Mouse (Mus musculus) urinary bladder, adult 2 months (tissue): Measurements from ENCODE around the gene Pdyn. TPM values are rescaled to one million over a fixed set of nuclear protein-coding genes. Genes with fewer than 3 reads are reported as not detected.

Source experiments
- DNase-seq: peaks from one replicate; pipeline ENCODE4 v3.0.0; 2022; ENCODE audit warnings: low spot score
- polyA plus RNA-seq: library from polyadenylated mRNA; depleted of rRNA; stranded (reverse); fragments of >200 nt; gene quantifications from 2 replicates; pipeline ENCODE4 v1.2.3, GENCODE M21; 2012; rRNA removed

Gene Pdyn
- polyA plus RNA-seq, 1 experiment, result not detected

DNA sequence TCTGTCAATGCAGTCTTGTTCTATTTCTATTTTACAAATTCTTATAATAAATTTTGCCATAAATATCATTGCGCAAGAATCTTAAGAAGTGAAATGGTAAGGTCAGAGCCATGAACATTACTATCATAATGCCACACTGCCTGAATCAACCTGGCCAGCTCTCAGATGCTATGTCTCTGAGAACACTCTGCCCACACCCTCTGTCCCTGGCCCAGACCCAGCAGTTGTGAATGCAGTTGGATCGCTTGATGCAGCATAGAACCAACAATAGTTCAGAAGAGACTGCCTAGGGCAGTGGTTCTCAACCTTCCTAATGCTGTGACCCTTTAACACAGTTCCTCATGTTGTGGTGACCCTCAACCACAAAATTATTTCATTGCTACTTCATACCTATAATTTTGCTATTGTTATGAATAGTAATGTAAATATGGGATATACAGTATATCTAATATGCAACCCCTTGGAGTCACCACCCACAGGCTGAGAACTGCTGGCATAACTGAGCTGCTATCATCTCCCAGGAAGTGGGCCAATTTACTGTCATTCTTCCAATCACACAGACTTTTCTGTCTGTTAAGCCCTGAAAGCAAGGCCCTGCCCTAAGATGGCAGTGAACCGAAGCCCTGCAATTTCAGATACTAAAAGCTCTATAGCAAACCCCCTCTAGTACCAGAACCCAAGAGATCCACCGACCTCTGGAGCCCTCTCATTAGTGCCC, 45.3 kb downstream of the Pdyn start:
- DNase-seq, result no peak

DNA sequence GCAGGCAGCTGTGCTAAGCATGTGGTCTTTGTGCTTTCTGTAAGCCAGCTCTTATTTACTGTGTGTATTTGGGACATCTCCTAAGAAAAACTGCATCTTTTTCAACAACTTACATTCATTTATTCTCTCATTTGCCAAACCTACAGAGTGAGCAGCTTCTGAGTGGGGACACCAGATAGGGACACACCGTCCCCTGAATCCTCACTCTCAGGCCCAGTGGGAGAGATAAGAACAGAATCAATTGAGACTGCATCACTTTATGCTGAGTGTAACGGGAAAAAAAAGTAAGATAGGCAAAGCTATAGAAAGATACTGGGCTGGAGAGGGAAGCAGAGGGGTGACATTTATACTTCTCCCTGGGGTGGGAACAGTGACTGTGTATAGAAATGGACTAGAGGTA, 46.0 kb downstream of the Pdyn start:
- DNase-seq, result no peak

- DNase-seq, result no peak
These were observed 47.0 kb downstream of the Pdyn start for GRCm38 (mm10) chr2:129652616-129653015.

Other genes starting within 250 kb of the Pdyn start
- not detected in 2 replicates for gene F830045P16Rik, start 163.2 kb downstream of the Pdyn start, polyA plus RNA-seq
- gene Sirpa, start 107.0 kb downstream of the Pdyn start, polyA plus RNA-seq, result 38.3 and 39.3 TPM in 2 replicates
- gene Stk35, start 100.7 kb upstream of the Pdyn start, polyA plus RNA-seq, result 20.7 and 21.6 TPM in 2 replicates